Mouse (Mus musculus): ENCODE data around the gene Cracr2b. TPM values are rescaled to one million over a fixed set of nuclear protein-coding genes. Genes with fewer than 3 reads are reported as not detected.
"Not testable (repeated sequence)": the region's sequence is repeated elsewhere in the genome, so short reads cannot be mapped to it uniquely, and the experiment has no call there.

Cracr2b gene
- polyA plus RNA-seq, 1 experiment from 2014 or later, result 26.9 TPM

GRCm38 (mm10) chr7:141442199-141442598, 18.7 kb upstream of the Cracr2b start:
- no peaks in the 10 kb centered on the region for H3K9me3 ChIP-seq (replicated peaks)
- H3K9ac ChIP-seq, result no peak overlapping the region
- 88% methylated on average over 13 of the region's 13 CpGs for WGBS
- peak overlapping the region; percentile 84 for H3K4me2 ChIP-seq (replicated peaks)
- no peak for ATAC-seq (ENCODE audit: insufficient number of reproducible peaks, low FRiP score, low TSS enrichment, low read depth)
- peak overlapping the region; percentile 52; the same call in 1 of the 2 replicates for H3K4me3 ChIP-seq (replicated peaks)
- no peaks in the 10 kb centered on the region for H3K27me3 ChIP-seq
- peaks cover 23% of the 10 kb centered on the region for H3K36me3 ChIP-seq
- H3K4me1 ChIP-seq, result peaks cover 51% of the 10 kb centered on the region
- no peak overlapping the region for H3K27ac ChIP-seq (replicated peaks)

GRCm38 (mm10) chr7:141443081-141443821, 17.6 kb upstream of the Cracr2b start:
- peak overlapping the region; percentile 52 for H3K4me3 ChIP-seq (replicated peaks)
- no peak for ATAC-seq (ENCODE audit: insufficient number of reproducible peaks, low FRiP score, low TSS enrichment, low read depth)
- peak overlapping the region; percentile 84 for H3K4me2 ChIP-seq (replicated peaks)
- peaks cover 43% of the 10 kb centered on the region for H3K4me1 ChIP-seq
- H3K9me3 ChIP-seq (replicated peaks), result no peaks in the 10 kb centered on the region
- H3K36me3 ChIP-seq, result peaks cover 23% of the 10 kb centered on the region
- no peaks in the 10 kb centered on the region for H3K27me3 ChIP-seq
- H3K27ac ChIP-seq (replicated peaks), result peak overlapping the region; percentile 58; the same call in 1 of the 2 replicates
- H3K9ac ChIP-seq, result peak overlapping the region; percentile 51
- WGBS, result 15% methylated on average over 12 of the region's 12 CpGs

GRCm38 (mm10) chr7:141443828-141444237, 17.1 kb upstream of the Cracr2b start, which contains the start of gene Pidd1:
Gene Pidd1, minus strand, starts transcription at chr7:141444025.
- Histone ChIP-seq H3K4me3 (replicated peaks) (peak within 1 kb of the TSS; percentile 52), H3K4me1 (peaks cover 49% of the 10 kb centered on the region), H3K27me3 (no peaks in the 10 kb centered on the region), H3K9ac (peak within 1 kb of the TSS; percentile 51), H3K9me3 (replicated peaks) (no peaks in the 10 kb centered on the region), H3K36me3 (peaks cover 26% of the 10 kb centered on the region), H3K27ac (replicated peaks) (peak within 1 kb of the TSS; percentile 58), H3K4me2 (replicated peaks) (peak within 1 kb of the TSS; percentile 84)
- ATAC-seq (ENCODE audit: insufficient number of reproducible peaks, low FRiP score, low TSS enrichment, low read depth), result 0 out of 2 replicates have a peak, but pooled peaks have one; percentile 63
- under 1% methylated on average over 25 of the region's 25 CpGs for WGBS

- H3K4me3 ChIP-seq (replicated peaks); H3K9ac ChIP-seq; H3K27me3 ChIP-seq; H3K9me3 ChIP-seq (replicated peaks); H3K4me2 ChIP-seq (replicated peaks); H3K27ac ChIP-seq (replicated peaks); ATAC-seq (ENCODE audit: insufficient number of reproducible peaks, low FRiP score, low TSS enrichment, low read depth): not testable (repeated sequence)
- 79% methylated on average over 3 of the region's 3 CpGs for WGBS
- peaks cover 31% of the 10 kb centered on the region for H3K36me3 ChIP-seq
- H3K4me1 ChIP-seq, result peaks cover 42% of the 10 kb centered on the region
These were observed 14.5 kb upstream of the Cracr2b start for GRCm38 (mm10) chr7:141446374-141446773.

- Histone ChIP-seq H3K4me1 (peaks cover 34% of the 10 kb centered on the region), H3K9ac (peak within 1 kb of the TSS; percentile 97), H3K27me3 (no peaks in the 10 kb centered on the region), H3K36me3 (peaks cover 38% of the 10 kb centered on the region), H3K4me3 (replicated peaks) (peak within 1 kb of the TSS; percentile 91), H3K27ac (replicated peaks) (peak within 1 kb of the TSS; percentile 94), H3K9me3 (replicated peaks) (no peaks in the 10 kb centered on the region), H3K4me2 (replicated peaks) (peak within 1 kb of the TSS; percentile 59)
- peak; percentile 91 for ATAC-seq (ENCODE audit: insufficient number of reproducible peaks, low FRiP score, low TSS enrichment, low read depth)
- WGBS, result under 1% methylated on average over 63 of the region's 63 CpGs
These were observed 13.5 kb upstream of the Cracr2b start, which contains the start of gene Rplp2 for GRCm38 (mm10) chr7:141447110-141447991. Gene Rplp2, plus strand, starts transcription at chr7:141447370.

GRCm38 (mm10) chr7:141451928-141452327, 9.0 kb upstream of the Cracr2b start:
- H3K9ac ChIP-seq, result no peak overlapping the region
- H3K9me3 ChIP-seq (replicated peaks), result no peaks in the 10 kb centered on the region
- H3K4me2 ChIP-seq (replicated peaks), result no peak overlapping the region
- H3K4me1 ChIP-seq, result peaks cover 26% of the 10 kb centered on the region
- no peak overlapping the region for H3K4me3 ChIP-seq (replicated peaks)
- H3K36me3 ChIP-seq, result peaks cover 39% of the 10 kb centered on the region
- H3K27ac ChIP-seq (replicated peaks), result no peak overlapping the region
- no peak for ATAC-seq (ENCODE audit: insufficient number of reproducible peaks, low FRiP score, low TSS enrichment, low read depth)
- H3K27me3 ChIP-seq, result no peaks in the 10 kb centered on the region

GRCm38 (mm10) chr7:141453636-141454035, 7.3 kb upstream of the Cracr2b start:
- ATAC-seq (ENCODE audit: insufficient number of reproducible peaks, low FRiP score, low TSS enrichment, low read depth), result no peak
- WGBS, result 79% methylated on average over 2 of the region's 2 CpGs
- peaks cover under 1% of the 10 kb centered on the region; the same call in 1 of the 2 replicates for H3K27me3 ChIP-seq
- H3K36me3 ChIP-seq, result peaks cover 37% of the 10 kb centered on the region
- H3K9ac ChIP-seq, result no peak overlapping the region
- H3K4me3 ChIP-seq (replicated peaks), result no peak overlapping the region
- peaks cover 21% of the 10 kb centered on the region for H3K4me1 ChIP-seq
- no peak overlapping the region for H3K27ac ChIP-seq (replicated peaks)
- H3K4me2 ChIP-seq (replicated peaks), result no peak overlapping the region
- H3K9me3 ChIP-seq (replicated peaks), result no peaks in the 10 kb centered on the region

GRCm38 (mm10) chr7:141454967-141455551, 5.8 kb upstream of the Cracr2b start, which contains the start of gene Pnpla2:
Gene Pnpla2, plus strand, starts transcription at chr7:141455198.
- WGBS, result 0% methylated on average over 44 of the region's 45 CpGs
- Histone ChIP-seq H3K27ac (replicated peaks) (peak within 1 kb of the TSS; percentile 51), H3K4me1 (peaks cover 17% of the 10 kb centered on the region), H3K9me3 (replicated peaks) (no peaks in the 10 kb centered on the region), H3K36me3 (peaks cover 30% of the 10 kb centered on the region), H3K4me2 (replicated peaks) (peak within 1 kb of the TSS; percentile 98), H3K9ac (peak within 1 kb of the TSS; percentile 54), H3K4me3 (replicated peaks) (peak within 1 kb of the TSS; percentile 67), H3K27me3 (peaks cover 15% of the 10 kb centered on the region)
- ATAC-seq (ENCODE audit: insufficient number of reproducible peaks, low FRiP score, low TSS enrichment, low read depth), result peak; percentile 83

- WGBS, result 4% methylated on average over 23 of the region's 23 CpGs
- H3K27me3 ChIP-seq, result peaks cover 22% of the 10 kb centered on the region
These were observed 5.1 kb upstream of the Cracr2b start for GRCm38 (mm10) chr7:141455610-141456314.

GRCm38 (mm10) chr7:141456739-141457138, 4.2 kb upstream of the Cracr2b start:
- Histone ChIP-seq H3K4me2 (replicated peaks) (no peak overlapping the region), H3K9ac (no peak overlapping the region), H3K9me3 (replicated peaks) (no peaks in the 10 kb centered on the region), H3K4me3 (replicated peaks) (no peak overlapping the region), H3K27me3 (peaks cover 31% of the 10 kb centered on the region), H3K4me1 (peaks cover 21% of the 10 kb centered on the region), H3K27ac (replicated peaks) (no peak overlapping the region), H3K36me3 (peaks cover 13% of the 10 kb centered on the region)
- ATAC-seq (ENCODE audit: insufficient number of reproducible peaks, low FRiP score, low TSS enrichment, low read depth), result no peak
- WGBS, result 85% methylated on average over 6 of the region's 6 CpGs

More at GRCm38 (mm10) chr7:141455610-141456314, 5.1 kb upstream of the Cracr2b start:
- Histone ChIP-seq H3K36me3 (peaks cover 23% of the 10 kb centered on the region), H3K4me3 (replicated peaks) (peak overlapping the region; percentile 67), H3K27ac (replicated peaks) (peak overlapping the region; percentile 51), H3K9me3 (replicated peaks) (no peaks in the 10 kb centered on the region), H3K4me1 (peaks cover 17% of the 10 kb centered on the region), H3K9ac (peak overlapping the region; percentile 54), H3K4me2 (replicated peaks) (peak overlapping the region; percentile 98)
- no peak for ATAC-seq (ENCODE audit: insufficient number of reproducible peaks, low FRiP score, low TSS enrichment, low read depth)
